Mouse (Mus musculus): Measurements from ENCODE around the gene Mamstr. TPM values are rescaled to one million over a fixed set of nuclear protein-coding genes. Genes with fewer than 3 reads are reported as not detected.
A peak's percentile ranks its signal among the peaks of the same experiment; 100 is the strongest.

The Mamstr gene
- polyA plus RNA-seq, 1 experiment from 2014 or later, result 1.7 TPM

DNA sequence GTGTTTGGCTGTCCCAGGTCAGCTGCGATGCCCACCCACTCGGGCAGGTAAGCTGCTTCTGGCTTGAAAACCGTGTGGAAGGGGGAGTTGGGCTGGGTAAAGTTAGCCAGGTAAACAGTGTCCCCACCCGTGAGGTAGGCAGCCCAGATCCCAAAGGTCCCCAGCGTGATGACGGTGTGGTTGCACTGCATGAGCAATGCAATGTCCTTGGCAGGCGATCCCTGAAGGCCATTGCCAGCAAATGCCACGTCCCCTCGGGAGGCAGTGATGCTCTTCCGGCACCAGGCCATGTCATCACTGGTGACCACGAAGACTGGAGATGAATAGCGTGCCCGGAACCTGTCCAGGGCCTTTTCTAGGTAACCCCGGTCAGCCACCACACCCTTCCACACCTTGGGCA, 38.7 kb downstream of the Mamstr start:
- ATAC-seq (replicated peaks; ENCODE audit: low FRiP score), result no peak
- Histone ChIP-seq H3K4me2 (ENCODE audit: low read depth, low read length, severe bottlenecking) (no peak overlapping the region), H3K36me3 (ENCODE audit: control insufficient read depth, insufficient read depth, low read length) (no peaks in the 10 kb centered on the region), H3K27ac (ENCODE audit: low read depth, low read length) (no peak overlapping the region), H3K27me3 (ENCODE audit: control insufficient read depth, insufficient read depth, low read length) (no peaks in the 10 kb centered on the region), H3K9me3 (ENCODE audit: control insufficient read depth, low read length) (no peaks in the 10 kb centered on the region), H3K9ac (ENCODE audit: low read length) (no peak overlapping the region), H3K4me3 (ENCODE audit: low read depth, low read length) (no peak overlapping the region), H3K4me1 (replicated peaks; ENCODE audit: control insufficient read depth, insufficient read depth, low read length) (no peaks in the 10 kb centered on the region; the same call in 1 of the 2 replicates)
- 89% methylated on average over 14 of the region's 14 CpGs for WGBS
- no peak for DNase-seq (ENCODE audit: low spot score)

GRCm38 (mm10) chr7:45679966-45680621, 40.3 kb downstream of the Mamstr start:
- Histone ChIP-seq H3K4me2 (ENCODE audit: low read depth, low read length, severe bottlenecking) (no peak overlapping the region), H3K9me3 (ENCODE audit: control insufficient read depth, low read length) (no peaks in the 10 kb centered on the region), H3K27ac (ENCODE audit: low read depth, low read length) (no peak overlapping the region), H3K27me3 (ENCODE audit: control insufficient read depth, insufficient read depth, low read length) (no peaks in the 10 kb centered on the region), H3K9ac (ENCODE audit: low read length) (no peak overlapping the region), H3K36me3 (ENCODE audit: control insufficient read depth, insufficient read depth, low read length) (no peaks in the 10 kb centered on the region), H3K4me1 (replicated peaks; ENCODE audit: control insufficient read depth, insufficient read depth, low read length) (no peaks in the 10 kb centered on the region; the same call in 1 of the 2 replicates), H3K4me3 (ENCODE audit: low read depth, low read length) (no peak overlapping the region)
- WGBS, result 65% methylated on average over 14 of the region's 14 CpGs
- no peak for ATAC-seq (replicated peaks; ENCODE audit: low FRiP score)
- DNase-seq (ENCODE audit: low spot score), result no peak

GRCm38 (mm10) chr7:45681046-45681736, 41.4 kb downstream of the Mamstr start:
- H3K27me3 ChIP-seq (ENCODE audit: control insufficient read depth, insufficient read depth, low read length), result no peaks in the 10 kb centered on the region
- DNase-seq (ENCODE audit: low spot score) (no peak), ATAC-seq (replicated peaks; ENCODE audit: low FRiP score) (no peak)
- no peak overlapping the region for H3K27ac ChIP-seq (ENCODE audit: low read depth, low read length)
- H3K4me3 ChIP-seq (ENCODE audit: low read depth, low read length), result no peak overlapping the region
- H3K9me3 ChIP-seq (ENCODE audit: control insufficient read depth, low read length), result no peaks in the 10 kb centered on the region
- no peaks in the 10 kb centered on the region for H3K36me3 ChIP-seq (ENCODE audit: control insufficient read depth, insufficient read depth, low read length)
- H3K4me1 ChIP-seq (replicated peaks; ENCODE audit: control insufficient read depth, insufficient read depth, low read length), result no peaks in the 10 kb centered on the region; the same call in 1 of the 2 replicates
- H3K4me2 ChIP-seq (ENCODE audit: low read depth, low read length, severe bottlenecking), result no peak overlapping the region
- no peak overlapping the region for H3K9ac ChIP-seq (ENCODE audit: low read length)
- 87% methylated on average over 8 of the region's 8 CpGs for WGBS

DNA sequence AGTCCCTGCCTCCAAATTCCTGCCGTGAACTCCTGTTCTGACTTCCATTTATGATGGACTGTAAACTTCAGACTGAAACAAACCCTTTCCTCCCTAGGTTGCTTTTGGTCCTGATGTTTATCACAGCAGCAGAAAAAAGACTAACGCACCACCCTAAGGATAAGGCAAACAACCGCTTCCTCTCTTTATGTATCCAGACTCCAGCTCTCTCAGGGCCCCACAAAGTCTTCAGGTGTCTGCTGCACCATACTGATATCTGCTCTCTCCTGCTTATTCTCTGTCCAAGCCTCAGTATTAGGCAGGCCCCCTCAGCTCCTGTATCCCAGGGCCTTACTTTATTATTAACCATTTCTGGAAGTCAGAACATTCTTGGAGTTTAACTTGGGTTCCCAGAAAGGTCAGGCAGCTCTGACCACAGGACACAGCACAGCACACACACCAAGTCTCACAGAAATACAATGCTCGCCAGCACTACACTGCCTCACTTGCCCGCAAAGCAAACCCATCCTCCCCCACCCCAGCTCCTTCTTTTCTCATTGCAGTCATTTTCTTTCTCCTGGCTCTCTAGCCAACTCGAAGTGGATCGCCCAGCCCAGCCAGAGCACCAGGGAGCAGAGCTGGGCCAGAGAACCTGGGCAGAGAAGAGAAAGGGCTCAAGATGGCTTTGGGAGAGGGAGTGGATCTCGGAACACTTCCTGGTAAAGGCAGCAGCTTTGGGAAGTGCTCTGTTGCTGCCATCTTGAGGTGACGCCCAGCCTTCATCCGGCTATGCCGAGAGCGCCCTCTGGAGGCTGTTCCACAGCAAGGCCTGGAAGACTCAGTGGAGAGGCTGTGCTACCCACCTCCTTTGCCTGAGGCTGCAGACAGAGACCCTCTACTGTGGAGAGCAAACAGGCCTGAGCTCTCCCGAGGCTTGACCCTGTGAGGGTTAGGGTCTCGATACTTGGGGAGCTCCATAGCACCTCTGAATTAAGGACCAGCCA, 42.7 kb downstream of the Mamstr start:
- Histone ChIP-seq H3K27me3 (ENCODE audit: control insufficient read depth, insufficient read depth, low read length) (no peaks in the 10 kb centered on the region), H3K36me3 (ENCODE audit: control insufficient read depth, insufficient read depth, low read length) (no peaks in the 10 kb centered on the region), H3K4me3 (ENCODE audit: low read depth, low read length) (peak overlapping the region; percentile 11; the same call in 1 of the 2 replicates), H3K4me2 (ENCODE audit: low read depth, low read length, severe bottlenecking) (peak overlapping the region; percentile 26; the same call in 1 of the 2 replicates), H3K4me1 (replicated peaks; ENCODE audit: control insufficient read depth, insufficient read depth, low read length) (no peaks in the 10 kb centered on the region; the same call in 1 of the 2 replicates), H3K27ac (ENCODE audit: low read depth, low read length) (no peak overlapping the region), H3K9me3 (ENCODE audit: control insufficient read depth, low read length) (no peaks in the 10 kb centered on the region), H3K9ac (ENCODE audit: low read length) (peak overlapping the region; percentile 54)
- 31% methylated on average over 14 of the region's 14 CpGs for WGBS
- DNase-seq (ENCODE audit: low spot score) (peak; percentile 95), ATAC-seq (replicated peaks; ENCODE audit: low FRiP score) (peak; percentile 87)

DNA sequence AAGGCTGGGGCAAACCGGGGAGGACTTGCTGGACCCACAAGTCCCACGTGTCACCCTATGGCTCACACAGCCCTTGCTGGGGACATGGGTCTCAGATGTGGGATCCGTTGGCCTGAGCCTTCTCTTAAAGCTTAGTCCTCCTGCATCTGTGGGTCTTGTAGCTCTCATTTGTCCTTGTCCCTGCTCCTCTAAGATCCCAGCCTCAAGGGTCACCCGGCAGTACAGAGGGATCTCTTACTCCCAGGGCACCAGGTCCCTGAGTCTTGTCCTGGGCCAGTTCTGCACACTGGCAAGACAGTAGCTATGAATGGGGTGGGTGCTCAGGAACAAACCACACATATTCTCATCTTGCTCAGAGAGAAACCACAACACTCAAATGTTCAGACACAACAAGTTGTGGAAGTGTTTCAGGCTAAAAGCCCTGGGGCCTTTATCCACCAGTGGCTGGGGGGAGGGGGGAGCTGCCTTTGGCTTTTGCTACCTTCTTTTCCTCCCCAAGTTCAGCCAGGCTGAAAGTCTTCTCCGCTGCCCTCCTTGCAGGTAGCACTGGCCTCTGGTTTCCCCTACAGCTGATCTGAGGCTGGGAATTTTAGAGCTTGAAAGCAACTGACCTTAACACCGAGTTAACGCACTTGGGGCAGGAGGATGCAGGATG, 43.7 kb downstream of the Mamstr start, which contains the start of gene Ntn5:
Ntn5 (plus strand) TSS at position 627 of the 655 bp plus-strand sequence.
- no peak for DNase-seq (ENCODE audit: low spot score)
- Histone ChIP-seq H3K27ac (ENCODE audit: low read depth, low read length) (no peak within 1 kb of the TSS), H3K4me2 (ENCODE audit: low read depth, low read length, severe bottlenecking) (peak within 1 kb of the TSS; percentile 26; the same call in 1 of the 2 replicates), H3K27me3 (ENCODE audit: control insufficient read depth, insufficient read depth, low read length) (no peaks in the 10 kb centered on the region), H3K36me3 (ENCODE audit: control insufficient read depth, insufficient read depth, low read length) (no peaks in the 10 kb centered on the region), H3K9me3 (ENCODE audit: control insufficient read depth, low read length) (no peaks in the 10 kb centered on the region), H3K4me1 (replicated peaks; ENCODE audit: control insufficient read depth, insufficient read depth, low read length) (no peaks in the 10 kb centered on the region; the same call in 1 of the 2 replicates), H3K9ac (ENCODE audit: low read length) (peak within 1 kb of the TSS; percentile 20; the same call in 1 of the 2 replicates), H3K4me3 (ENCODE audit: low read depth, low read length) (no peak within 1 kb of the TSS)
- ATAC-seq (replicated peaks; ENCODE audit: low FRiP score), result no peak
- 79% methylated on average over 7 of the region's 7 CpGs for WGBS

DNA sequence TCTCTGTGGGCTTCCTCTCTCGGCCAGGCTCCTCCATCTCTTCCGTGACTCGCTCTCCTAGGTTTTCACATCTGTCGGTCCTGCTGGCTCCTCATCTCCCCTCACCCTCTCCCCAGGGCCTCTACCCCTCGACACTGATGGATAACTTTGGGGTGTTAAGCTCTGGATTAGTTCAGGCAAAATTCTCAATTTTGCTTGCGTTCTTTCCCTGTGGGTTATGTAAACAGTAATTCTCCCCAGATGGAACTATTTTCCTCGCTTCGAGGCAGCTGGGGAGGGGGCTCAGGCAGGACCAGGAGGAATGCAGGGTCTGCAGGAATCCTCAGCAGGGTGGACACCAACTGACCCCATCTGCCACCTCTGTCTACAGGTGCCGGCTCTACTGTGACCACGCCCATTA, 46.0 kb downstream of the Mamstr start:
- H3K9ac ChIP-seq (ENCODE audit: low read length), result no peak overlapping the region
- 65% methylated on average over 10 of the region's 10 CpGs for WGBS

DNA sequence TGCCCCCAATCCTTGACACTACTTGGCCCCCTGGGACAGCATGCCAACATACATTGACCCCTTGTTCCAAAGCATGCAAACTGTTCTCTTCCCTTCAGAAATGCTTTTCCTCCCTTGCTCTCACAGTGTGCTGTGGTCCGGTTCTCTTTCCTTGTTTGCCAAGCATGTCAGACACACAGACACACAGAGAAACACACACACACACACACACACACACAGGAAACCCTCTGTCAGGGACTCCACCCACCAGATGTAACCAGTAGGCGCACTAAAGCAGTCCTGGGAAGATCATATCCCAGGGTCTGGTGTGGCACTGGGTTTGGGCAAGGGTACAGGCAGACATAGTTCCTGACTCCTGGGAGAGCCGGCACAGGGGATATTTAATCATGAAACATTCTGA, 47.1 kb downstream of the Mamstr start:
- no peaks in the 10 kb centered on the region; the same call in 1 of the 2 replicates for H3K4me1 ChIP-seq (replicated peaks; ENCODE audit: control insufficient read depth, insufficient read depth, low read length)
- H3K27ac ChIP-seq (ENCODE audit: low read depth, low read length), result no peak overlapping the region
- H3K4me2 ChIP-seq (ENCODE audit: low read depth, low read length, severe bottlenecking), result no peak overlapping the region
- DNase-seq (ENCODE audit: low spot score), result no peak
- no peak for ATAC-seq (replicated peaks; ENCODE audit: low FRiP score)
- H3K9me3 ChIP-seq (ENCODE audit: control insufficient read depth, low read length), result no peaks in the 10 kb centered on the region
- no peaks in the 10 kb centered on the region for H3K27me3 ChIP-seq (ENCODE audit: control insufficient read depth, insufficient read depth, low read length)
- 81% methylated on average over 3 of the region's 3 CpGs for WGBS
- no peak overlapping the region for H3K4me3 ChIP-seq (ENCODE audit: low read depth, low read length)
- no peak overlapping the region for H3K9ac ChIP-seq (ENCODE audit: low read length)
- H3K36me3 ChIP-seq (ENCODE audit: control insufficient read depth, insufficient read depth, low read length), result no peaks in the 10 kb centered on the region

More for the DNA sequence above, 46.0 kb downstream of the Mamstr start:
- ATAC-seq (replicated peaks; ENCODE audit: low FRiP score) (no peak), DNase-seq (ENCODE audit: low spot score) (no peak)
- Histone ChIP-seq H3K27me3 (ENCODE audit: control insufficient read depth, insufficient read depth, low read length) (no peaks in the 10 kb centered on the region), H3K4me3 (ENCODE audit: low read depth, low read length) (no peak overlapping the region), H3K36me3 (ENCODE audit: control insufficient read depth, insufficient read depth, low read length) (no peaks in the 10 kb centered on the region), H3K9me3 (ENCODE audit: control insufficient read depth, low read length) (no peaks in the 10 kb centered on the region), H3K4me2 (ENCODE audit: low read depth, low read length, severe bottlenecking) (no peak overlapping the region), H3K4me1 (replicated peaks; ENCODE audit: control insufficient read depth, insufficient read depth, low read length) (no peaks in the 10 kb centered on the region; the same call in 1 of the 2 replicates), H3K27ac (ENCODE audit: low read depth, low read length) (no peak overlapping the region)

DNA sequence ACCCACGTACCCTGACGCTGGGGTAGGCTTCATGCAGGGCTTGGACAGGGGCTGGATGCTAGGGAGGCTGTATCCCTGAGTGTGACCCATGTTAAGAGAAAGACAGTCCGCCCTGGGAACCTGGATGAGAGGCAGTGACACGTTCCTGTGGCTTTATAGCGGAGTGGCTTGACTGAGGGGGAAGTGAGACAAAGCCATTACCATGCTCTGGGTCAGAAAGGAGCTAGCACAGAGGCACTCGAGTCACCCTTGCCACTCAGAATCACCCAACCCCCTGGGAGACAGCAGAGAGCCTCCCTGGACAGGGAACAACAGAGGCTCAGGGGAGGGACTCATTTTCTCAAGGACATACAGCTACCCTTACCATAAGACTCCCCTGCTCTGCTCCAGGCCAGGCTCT, 49.3 kb downstream of the Mamstr start:
- Histone ChIP-seq H3K4me3 (ENCODE audit: low read depth, low read length) (no peak overlapping the region), H3K4me2 (ENCODE audit: low read depth, low read length, severe bottlenecking) (no peak overlapping the region), H3K27ac (ENCODE audit: low read depth, low read length) (no peak overlapping the region), H3K9me3 (ENCODE audit: control insufficient read depth, low read length) (no peaks in the 10 kb centered on the region), H3K9ac (ENCODE audit: low read length) (no peak overlapping the region), H3K4me1 (replicated peaks; ENCODE audit: control insufficient read depth, insufficient read depth, low read length) (no peaks in the 10 kb centered on the region), H3K36me3 (ENCODE audit: control insufficient read depth, insufficient read depth, low read length) (no peaks in the 10 kb centered on the region), H3K27me3 (ENCODE audit: control insufficient read depth, insufficient read depth, low read length) (no peaks in the 10 kb centered on the region)
- 71% methylated on average over 6 of the region's 6 CpGs for WGBS
- no peak for ATAC-seq (replicated peaks; ENCODE audit: low FRiP score)
- DNase-seq (ENCODE audit: low spot score), result no peak
